Mouse (Mus musculus) brain, embryonic 14.5 days (tissue): ENCODE measurements around the gene Krt83.

Experiments
- CTCF ChIP-seq: fragments of 200-500 bp; IDR thresholded peaks from 2 replicates; pipeline ENCODE4 v1.5.1; 2012; ENCODE audit warnings: inconsistent platforms, mild to moderate bottlenecking, moderate library complexity, borderline replicate concordance; ENCODE audit not compliant: insufficient read depth, insufficient read length; ENCODE audit errors: extremely low read depth
- POLR2A ChIP-seq: fragments of 200-500 bp; IDR thresholded peaks from 2 replicates; pipeline ENCODE4 v1.6.1; 2012; ENCODE audit warnings: mild to moderate bottlenecking, inconsistent platforms, borderline replicate concordance; ENCODE audit not compliant: poor library complexity, insufficient read depth, insufficient read length, severe bottlenecking; ENCODE audit errors: extremely low read depth

DNA sequence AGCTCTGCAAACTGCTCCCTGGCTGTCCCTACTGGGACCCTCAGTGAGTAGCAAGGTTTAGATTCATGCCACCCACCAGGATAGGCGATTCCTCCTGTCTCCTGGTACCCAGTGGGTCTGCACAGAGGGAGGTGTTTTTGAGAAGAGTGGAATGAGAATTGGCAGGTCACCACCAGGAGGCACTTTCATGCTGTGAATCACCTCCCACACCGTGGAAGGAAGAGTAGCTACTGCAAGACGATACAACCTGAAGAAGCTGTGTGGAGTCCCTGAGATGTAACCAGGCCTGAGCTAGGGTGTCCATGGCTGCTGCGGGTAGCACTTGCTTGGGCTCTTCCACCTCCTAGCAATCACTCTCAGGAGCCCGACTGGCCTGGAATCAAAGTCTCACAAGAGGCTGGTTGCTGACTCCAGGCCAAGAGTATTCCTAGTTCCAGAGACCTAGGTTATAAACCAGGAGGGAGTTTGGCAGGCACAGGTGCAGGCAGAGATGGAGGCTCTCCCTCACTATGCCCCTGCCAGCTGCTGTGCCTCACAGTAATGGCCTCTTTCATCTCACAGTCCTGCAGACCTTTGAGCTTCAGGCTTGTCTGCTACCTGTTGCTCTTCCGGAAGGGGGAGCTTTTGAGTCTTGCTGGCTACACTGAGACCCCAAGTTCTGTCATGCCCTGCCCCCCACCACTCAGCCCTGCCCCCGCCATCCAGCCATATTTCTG lies 46.7 kb upstream of the Krt83 start:
- TF ChIP-seq POLR2A: no peak
- no peak for TF ChIP-seq CTCF
